Mouse (Mus musculus) liver, postnatal 0 days (tissue): ENCODE measurements around the gene Chac2. TPM values are rescaled to one million over a fixed set of nuclear protein-coding genes. Genes with fewer than 3 reads are reported as not detected.
"Not testable (repeated sequence)": the region's sequence is repeated elsewhere in the genome, so short reads cannot be mapped to it uniquely, and the experiment has no call there.

Source experiments
- ATAC-seq: fragments of 200-750 bp; cut with Nextera tagmentation; 2 replicates; pipeline ENCODE4 v1.8.0; 2017; ENCODE audit warnings: mild to moderate bottlenecking, moderate library complexity
- DNase-seq: peaks from one replicate; pipeline ENCODE4 v3.0.0-alpha.2; 2016
- H3K27ac ChIP-seq: fragments of 300-500 bp; sonication (generic); 2 replicates; pipeline ENCODE4 v1.5.1; 2014; ENCODE audit warnings: antibody characterized with exemption, moderate library complexity, mild to moderate bottlenecking, low read depth
- H3K27me3 ChIP-seq: fragments of 300-500 bp; sonication (generic); 2 replicates; pipeline ENCODE4 v1.6.1; 2014; ENCODE audit warnings: low read length, control low read depth, mixed read lengths; ENCODE audit not compliant: insufficient read depth
- H3K36me3 ChIP-seq: fragments of 300-500 bp; sonication (generic); replicated peaks from 2 replicates; pipeline ENCODE4 v1.6.1; 2014; ENCODE audit warnings: mild to moderate bottlenecking, control low read depth, low read length, moderate library complexity, mixed read lengths; ENCODE audit not compliant: insufficient read depth
- H3K4me1 ChIP-seq: fragments of 300-500 bp; sonication (generic); 2 replicates; pipeline ENCODE4 v1.6.1; 2014; ENCODE audit warnings: antibody characterized with exemption, mild to moderate bottlenecking, control low read depth; ENCODE audit not compliant: insufficient read depth
- H3K4me2 ChIP-seq: fragments of 300-500 bp; sonication (generic); 2 replicates; pipeline ENCODE4 v1.6.1; 2014; ENCODE audit warnings: low read depth, mild to moderate bottlenecking, low read length, moderate library complexity, mixed read lengths
- H3K4me3 ChIP-seq: fragments of 300-500 bp; sonication (generic); 2 replicates; pipeline ENCODE4 v1.5.1; 2014; ENCODE audit warnings: low read depth, low read length
- H3K9ac ChIP-seq: fragments of 300-500 bp; sonication (generic); replicated peaks from 2 replicates; pipeline ENCODE4 v1.6.1; 2014; ENCODE audit warnings: mild to moderate bottlenecking, moderate library complexity
- H3K9me3 ChIP-seq: fragments of 300-500 bp; sonication (generic); 2 replicates; pipeline ENCODE4 v1.6.1; 2016; ENCODE audit warnings: mild to moderate bottlenecking, control low read depth, low read length, mixed read lengths
- CTCF ChIP-seq: sonication (generic); IDR thresholded peaks from 2 replicates; pipeline ENCODE4 v1.5.1; 2016; ENCODE audit warnings: antibody characterized with exemption, low read depth
- EP300 ChIP-seq: IDR thresholded peaks from 2 replicates; pipeline ENCODE4 v1.6.1; 2016; ENCODE audit warnings: antibody characterized with exemption, low read depth, mild to moderate bottlenecking
- WGBS: fragments of 180-500 bp; shearing (Covaris S2); extraction: QIAGEN DNeasy Blood & Tissue Kit; methylation state at CpG from one replicate; pipeline ENCODE4 v1.1.7; 2014; ENCODE audit not compliant: insufficient replicate concordance; 5-methylcytosine and 5-hydroxymethylcytosine counted together
- polyA plus RNA-seq: library from polyadenylated mRNA; unstranded; fragments of >200 nt; fragmentation: Nextera tagmentation; extraction: Ambion mirVana; gene quantifications from 2 replicates; pipeline ENCODE4 v1.2.1, GENCODE M21; 2015

The Chac2 gene
- polyA plus RNA-seq = 53.3 and 56.7 TPM in 2 replicates

- WGBS = under 1% methylated on average over 22 of the region's 22 CpGs
- H3K9ac ChIP-seq = peak within 1 kb of the TSS; percentile 86
- TF ChIP-seq EP300 (peak; percentile 77; the same call in 1 of the 2 replicates), CTCF (no peak)
- H3K4me2 ChIP-seq = peak within 1 kb of the TSS; percentile 81
- 0 out of 2 replicates have a peak, but pooled peaks cover 4% of the 10 kb centered on the region for H3K4me1 ChIP-seq
- H3K4me3 ChIP-seq = peak within 1 kb of the TSS; percentile 77
- ATAC-seq (peak; percentile 98), DNase-seq (peak; percentile 93)
- H3K27ac ChIP-seq = peak within 1 kb of the TSS; percentile 95
- no peaks in the 10 kb centered on the region for H3K27me3 ChIP-seq
- no peaks in the 10 kb centered on the region for H3K9me3 ChIP-seq
- H3K36me3 ChIP-seq = peaks cover 8% of the 10 kb centered on the region; the same call in 1 of the 2 replicates
Observed at GRCm38 (mm10) chr11:30985877-30986624, at the start of gene Chac2. Chac2 (minus strand) TSS chr11:30986350.

GRCm38 (mm10) chr11:31034958-31035357, 48.8 kb upstream of the Chac2 start:
- Histone ChIP-seq H3K9ac (no peak overlapping the region), H3K27me3 (no peaks in the 10 kb centered on the region), H3K36me3 (0 out of 2 replicates have a peak, but pooled peaks cover under 1% of the 10 kb centered on the region), H3K4me3 (no peak overlapping the region), H3K27ac (no peak overlapping the region), H3K4me1 (no peaks in the 10 kb centered on the region), H3K9me3 (peaks cover under 1% of the 10 kb centered on the region), H3K4me2 (no peak overlapping the region)
- TF ChIP-seq EP300 = no peak
- TF ChIP-seq CTCF = no peak
- ATAC-seq (no peak), DNase-seq (no peak)
- WGBS = 80% methylated on average over 4 of the region's 4 CpGs

GRCm38 (mm10) chr11:31017466-31017865, 31.3 kb upstream of the Chac2 start:
- not testable (repeated sequence) for H3K4me3 ChIP-seq, H3K4me2 ChIP-seq, H3K27me3 ChIP-seq, ATAC-seq, DNase-seq, H3K4me1 ChIP-seq, H3K27ac ChIP-seq, H3K36me3 ChIP-seq, H3K9me3 ChIP-seq, H3K9ac ChIP-seq
- WGBS = 78% methylated on average over 15 of the region's 15 CpGs

GRCm38 (mm10) chr11:31009668-31010067, 23.5 kb upstream of the Chac2 start:
- ATAC-seq, H3K27me3 ChIP-seq, H3K9me3 ChIP-seq, H3K36me3 ChIP-seq, DNase-seq, H3K27ac ChIP-seq, H3K9ac ChIP-seq, H3K4me2 ChIP-seq, H3K4me1 ChIP-seq: not testable (repeated sequence)
- WGBS = 83% methylated on average over 1 of the region's 1 CpGs
- peak overlapping the region; percentile 10; the same call in 1 of the 2 replicates for H3K4me3 ChIP-seq

- Histone ChIP-seq H3K9ac (no peak overlapping the region), H3K36me3 (0 out of 2 replicates have a peak, but pooled peaks cover 4% of the 10 kb centered on the region), H3K9me3 (no peaks in the 10 kb centered on the region), H3K4me2 (peak overlapping the region; percentile 16; the same call in 1 of the 2 replicates), H3K27ac (peak overlapping the region; percentile 72), H3K27me3 (no peaks in the 10 kb centered on the region), H3K4me3 (no peak overlapping the region), H3K4me1 (peaks cover 17% of the 10 kb centered on the region)
- 60% methylated on average over 4 of the region's 4 CpGs for WGBS
- TF ChIP-seq EP300 (peak; percentile 97), CTCF (no peak)
- DNase-seq (peak; percentile 21), ATAC-seq (peak; percentile 86)
Observed at GRCm38 (mm10) chr11:31001169-31001908, 15.2 kb upstream of the Chac2 start.

GRCm38 (mm10) chr11:31000028-31000427, 13.9 kb upstream of the Chac2 start:
- 0 out of 2 replicates have a peak, but pooled peaks cover 4% of the 10 kb centered on the region for H3K36me3 ChIP-seq
- WGBS = 46% methylated on average over 2 of the region's 2 CpGs
- no peak overlapping the region for H3K4me3 ChIP-seq
- H3K4me1 ChIP-seq = peaks cover 17% of the 10 kb centered on the region
- TF ChIP-seq EP300 = peak; percentile 78
- TF ChIP-seq CTCF = no peak
- H3K4me2 ChIP-seq = no peak overlapping the region
- no peak overlapping the region for H3K9ac ChIP-seq
- DNase-seq = no peak
- peak overlapping the region; percentile 76 for H3K27ac ChIP-seq
- ATAC-seq = peak; percentile 16; the same call in 1 of the 2 replicates
- no peaks in the 10 kb centered on the region for H3K27me3 ChIP-seq
- no peaks in the 10 kb centered on the region for H3K9me3 ChIP-seq
